Mouse (Mus musculus) ES-E14 (cell line): ENCODE measurements at regions not wholly inside any gene's neighbourhood (a gene's known extent, or its start where the extent isn't known, plus 50 kb on each side); places are given as distances from the start of the nearest gene placed in this dataset.

Experiments used
- DNase-seq: peaks from one replicate; pipeline ENCODE4 v3.0.0-alpha.2; 2013; ENCODE audit warnings: low read depth, low spot score
- H3K27ac ChIP-seq: 2 replicates; pipeline ENCODE4 v1.5.1; 2012; ENCODE audit warnings: low read depth, mild to moderate bottlenecking, low read length, moderate library complexity, mixed read lengths; ENCODE audit not compliant: poor library complexity, insufficient read depth, severe bottlenecking
- H3K36me3 ChIP-seq: 2 replicates; pipeline ENCODE4 v1.6.1; 2012; ENCODE audit warnings: mild to moderate bottlenecking, low read length, moderate library complexity, mixed read lengths; ENCODE audit not compliant: control insufficient read depth, poor library complexity, insufficient read depth, severe bottlenecking
- H3K4me1 ChIP-seq, 2 experiments: fragments of 150-350 bp in 1 of 2; sonication (generic) in 1 of 2; 2 replicates each; pipeline ENCODE4 v1.6.1; 2012; ENCODE audit warnings: low read length in 2 of 2, mild to moderate bottlenecking in 1 of 2, mixed read lengths in 1 of 2; ENCODE audit not compliant: control insufficient read depth in 2 of 2, insufficient read depth in 2 of 2, poor library complexity in 1 of 2
- H3K4me3 ChIP-seq, 2 experiments: fragments of 150-350 bp in 1 of 2; sonication (generic) in 1 of 2; 2 replicates each; pipeline ENCODE4 v1.5.1; 2012; ENCODE audit warnings: low read length in 2 of 2, low read depth in 1 of 2, mild to moderate bottlenecking in 1 of 2, mixed read lengths in 1 of 2; ENCODE audit not compliant: insufficient read depth in 1 of 2, poor library complexity in 1 of 2, severe bottlenecking in 1 of 2
- H3K9ac ChIP-seq: 2 replicates; pipeline ENCODE4 v1.6.1; 2012; ENCODE audit warnings: low read depth, mild to moderate bottlenecking, low read length, mixed read lengths; ENCODE audit not compliant: poor library complexity, insufficient read depth, severe bottlenecking
- H3K9me3 ChIP-seq: fragments of 150-350 bp; sonication (generic); 2 replicates; pipeline ENCODE4 v1.6.1; 2012; ENCODE audit warnings: low read depth, mild to moderate bottlenecking, low read length; ENCODE audit not compliant: control insufficient read depth, insufficient read depth
- CHD2 ChIP-seq: IDR thresholded peaks from 2 replicates; pipeline ENCODE4 v1.6.1; 2014; ENCODE audit warnings: mild to moderate bottlenecking, low read depth, low read length, inconsistent platforms
- HCFC1 ChIP-seq: IDR thresholded peaks from 2 replicates; pipeline ENCODE4 v1.6.1; 2012; ENCODE audit warnings: low read length, inconsistent platforms, borderline replicate concordance; ENCODE audit not compliant: insufficient read depth
- MAFK ChIP-seq: IDR thresholded peaks from 2 replicates; pipeline ENCODE4 v1.6.1; 2014; ENCODE audit warnings: mild to moderate bottlenecking, low read depth, low read length, inconsistent platforms; ENCODE audit not compliant: insufficient read depth
- ZC3H11A ChIP-seq: IDR thresholded peaks from 2 replicates; pipeline ENCODE4 v1.6.1; 2012; ENCODE audit warnings: low read depth, mild to moderate bottlenecking, inconsistent platforms, low read length, borderline replicate concordance
- ZNF384 ChIP-seq: IDR thresholded peaks from 2 replicates; pipeline ENCODE4 v1.6.1; 2012; ENCODE audit warnings: low read depth, low read length, inconsistent platforms
- in situ Hi-C, 2 experiments: fragments of 600-800 bp; cut with MboI; formaldehyde crosslinking; loops; one replicate each; pipeline ENCODE4 v1.15.1; 2025; ENCODE audit warnings: low sequenced_read_pairs in 2 of 2, inconsistent platforms in 1 of 2; ENCODE audit not compliant: unreplicated experiment in 2 of 2

GRCm38 (mm10) chr15:49229063-49229462, 4655.6 kb upstream of the Gm7489 start:
- TF ChIP-seq CHD2 (no peak), ZC3H11A (no peak), ZNF384 (no peak), HCFC1 (no peak), MAFK (no peak)
- no peak overlapping the region for H3K4me3 ChIP-seq
- H3K27ac ChIP-seq, result no peak overlapping the region; the same call in 1 of the 2 replicates
- no peaks in the 10 kb centered on the region for H3K36me3 ChIP-seq
- no peaks in the 10 kb centered on the region for H3K9me3 ChIP-seq
- no peak overlapping the region for H3K9ac ChIP-seq
- H3K4me1 ChIP-seq, result peaks cover 0 to 4% of the 10 kb centered on the region in 2 experiments; a peak in 1 of 4 replicates
- in situ Hi-C loops, result no loop called here
- DNase-seq, result peak; percentile 36

DNA sequence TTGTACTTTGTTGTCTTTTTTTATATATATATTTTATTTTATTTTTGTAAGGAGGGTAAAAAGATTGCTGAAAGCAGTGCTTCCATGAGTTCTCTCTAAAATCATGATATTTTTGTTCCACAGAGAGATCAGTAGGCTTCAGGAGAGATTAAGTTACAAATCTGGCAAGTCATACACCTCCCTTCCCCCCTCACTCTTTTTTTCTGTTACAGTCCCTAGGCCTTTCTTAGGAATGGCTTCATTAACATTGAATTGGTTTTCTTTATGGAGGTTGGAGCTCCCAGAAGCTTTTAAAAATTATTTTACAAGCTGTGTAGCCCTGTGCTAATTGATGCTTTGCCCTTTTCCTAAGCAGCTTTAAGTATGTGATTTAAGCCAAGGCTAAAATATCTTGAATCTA, 4653.9 kb upstream of the Gm7489 start:
- no peak for TF ChIP-seq MAFK
- no peak for TF ChIP-seq ZC3H11A
- no peak for TF ChIP-seq CHD2
- TF ChIP-seq HCFC1, result no peak
- TF ChIP-seq ZNF384, result no peak
- Histone ChIP-seq H3K27ac (no peak overlapping the region), H3K4me1 (peaks cover 0 to 4% of the 10 kb centered on the region in 2 experiments; a peak in 1 of 4 replicates), H3K9me3 (no peaks in the 10 kb centered on the region), H3K36me3 (no peaks in the 10 kb centered on the region), H3K4me3 (no peak overlapping the region), H3K9ac (no peak overlapping the region)
- no peak for DNase-seq
- in situ Hi-C loops, result no loop called here

DNA sequence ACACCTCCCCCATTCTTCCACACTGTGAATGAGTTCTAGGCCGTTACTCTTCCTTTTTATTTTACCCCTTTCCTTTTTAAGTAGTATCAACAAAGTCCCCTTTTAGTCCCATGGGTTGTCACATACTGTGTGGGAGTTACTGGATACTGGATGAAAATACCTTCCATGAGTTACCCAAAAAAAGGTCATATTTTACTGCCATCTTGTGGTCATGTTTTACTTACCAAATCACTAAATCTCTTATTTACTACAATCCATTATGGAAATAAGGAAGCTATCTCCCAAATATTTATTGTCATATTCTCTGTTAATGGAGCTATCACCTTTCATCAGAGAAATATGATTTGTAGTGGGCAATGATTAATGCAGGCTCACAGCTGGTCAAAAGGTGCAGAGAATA, 4614.5 kb upstream of the Gm7489 start:
- TF ChIP-seq ZNF384 (no peak), MAFK (no peak), CHD2 (no peak), HCFC1 (no peak)
- no peak for DNase-seq
- Histone ChIP-seq H3K36me3 (no peaks in the 10 kb centered on the region), H3K27ac (no peak overlapping the region), H3K9me3 (no peaks in the 10 kb centered on the region), H3K4me1 (no peaks in the 10 kb centered on the region), H3K9ac (no peak overlapping the region), H3K4me3 (no peak overlapping the region)
- in situ Hi-C loops, result no loop called here
